Mouse (Mus musculus) megakaryocyte-erythroid progenitor cell, adult 5-6 weeks (primary cell): Measurements from ENCODE around the gene Jrkl. TPM values are rescaled to one million over a fixed set of nuclear protein-coding genes. Genes with fewer than 3 reads are reported as not detected.

Source experiments
- total RNA-seq, 2 experiments: library from RNA; stranded (forward) in 1 of 2; stranded (reverse) in 1 of 2; fragments of 200-1000, 215-1000 nt in 1 of 2; fragments of >200 nt in 1 of 2; fragmentation: Nextera tagmentation in 1 of 2; gene quantifications; 2 replicates each; pipeline ENCODE4 v1.2.3; 2014 to 2017

Gene Jrkl
- total RNA-seq, 2 experiments from 2014 or later = 2.1 to 3.1 TPM

Other genes with a start within 250 kb of the Jrkl start
- 31.2 and 36.8 TPM in 2 replicates for gene Ccdc82, start 1.1 kb upstream of the Jrkl start, total RNA-seq (2014; fragmentation: Nextera tagmentation)
- gene Ccdc82, start 1.1 kb upstream of the Jrkl start, total RNA-seq (2017) = 37.6 and 44.8 TPM in 2 replicates
- gene Maml2, start 52.1 kb upstream of the Jrkl start, total RNA-seq (2014; fragmentation: Nextera tagmentation) = 0.45 and 1.2 TPM in 2 replicates
- gene Maml2, start 52.1 kb upstream of the Jrkl start, total RNA-seq (2017) = 0.53 and 1.2 TPM in 2 replicates
- gene Gm17571, start 200.9 kb upstream of the Jrkl start, total RNA-seq (2014; fragmentation: Nextera tagmentation) = not detected in 2 replicates
- gene Gm17571, start 200.9 kb upstream of the Jrkl start, total RNA-seq (2017) = not detected in 2 replicates